Mouse (Mus musculus) brain, embryonic 14.5 days (tissue): ENCODE data around the gene Fkbp5. TPM values are rescaled to one million over a fixed set of nuclear protein-coding genes. Genes with fewer than 3 reads are reported as not detected.
A peak's percentile ranks its signal among the peaks of the same experiment; 100 is the strongest.

ENCODE experiments used
- DNase-seq: peaks from one replicate; pipeline ENCODE4 v3.0.0-alpha.2; 2011; ENCODE audit warnings: low read depth
- CTCF ChIP-seq: fragments of 200-500 bp; IDR thresholded peaks from 2 replicates; pipeline ENCODE4 v1.5.1; 2012; ENCODE audit warnings: inconsistent platforms, mild to moderate bottlenecking, moderate library complexity, borderline replicate concordance; ENCODE audit not compliant: insufficient read depth, insufficient read length; ENCODE audit errors: extremely low read depth
- POLR2A ChIP-seq: fragments of 200-500 bp; IDR thresholded peaks from 2 replicates; pipeline ENCODE4 v1.6.1; 2012; ENCODE audit warnings: mild to moderate bottlenecking, inconsistent platforms, borderline replicate concordance; ENCODE audit not compliant: poor library complexity, insufficient read depth, insufficient read length, severe bottlenecking; ENCODE audit errors: extremely low read depth
- polyA plus RNA-seq: library from polyadenylated mRNA; depleted of rRNA; stranded (reverse); fragments of >200 nt; gene quantifications from 2 replicates; pipeline ENCODE4 v1.2.3, GENCODE M21; 2012; rRNA removed

Gene Fkbp5
- polyA plus RNA-seq, 1 experiment, result 34.3 TPM

DNA sequence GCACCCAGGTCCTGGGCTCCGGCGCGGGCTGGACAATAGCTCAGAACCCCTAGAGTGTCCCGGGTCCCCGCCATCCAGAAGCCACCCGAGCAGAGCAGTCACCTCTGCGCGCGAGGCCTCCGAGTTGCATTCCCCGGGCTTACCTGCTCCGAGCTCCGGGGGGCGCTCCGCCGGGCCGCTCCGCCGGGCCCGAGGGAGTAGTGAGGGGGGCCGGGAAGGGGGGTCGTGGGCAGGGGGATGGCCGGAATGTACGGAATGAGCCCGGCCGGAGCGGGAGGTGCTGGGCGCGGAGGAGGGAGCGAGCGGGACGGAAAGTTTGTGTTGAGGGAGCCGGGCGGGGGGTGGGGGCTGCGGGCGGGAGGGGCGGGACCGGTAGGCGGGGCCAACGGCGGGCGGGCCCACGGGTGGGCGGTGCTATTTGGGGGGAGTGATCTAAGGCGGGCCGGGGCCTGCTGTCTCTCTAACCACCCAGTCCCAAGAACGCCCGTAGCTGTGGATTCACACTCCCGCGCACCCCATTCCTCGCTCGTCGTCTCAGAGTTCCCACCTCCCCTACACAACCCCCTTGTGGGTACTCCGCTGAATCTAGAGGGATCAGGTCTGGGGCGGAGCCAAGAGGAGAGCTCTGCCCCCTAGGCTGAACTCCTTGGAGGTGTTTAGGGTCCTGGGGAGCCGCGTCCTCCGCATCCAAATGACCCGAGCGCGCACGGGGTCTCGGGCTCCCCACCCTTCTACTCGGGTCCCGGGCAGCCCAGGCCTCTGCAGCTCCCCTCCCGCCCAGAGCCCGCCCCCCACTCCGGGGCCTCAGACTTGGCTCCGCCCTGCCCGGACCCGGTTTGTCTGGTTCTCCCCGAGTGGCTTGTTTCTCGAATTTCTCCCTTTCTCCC lies 166.6 kb downstream of the Fkbp5 start, which contains the start of gene Tead3:
Tead3 (minus strand) TSS at position 352 of the 887 bp plus-strand sequence.
- no peak for TF ChIP-seq CTCF
- TF ChIP-seq POLR2A, result no peak
- DNase-seq, result peak; percentile 84

DNA sequence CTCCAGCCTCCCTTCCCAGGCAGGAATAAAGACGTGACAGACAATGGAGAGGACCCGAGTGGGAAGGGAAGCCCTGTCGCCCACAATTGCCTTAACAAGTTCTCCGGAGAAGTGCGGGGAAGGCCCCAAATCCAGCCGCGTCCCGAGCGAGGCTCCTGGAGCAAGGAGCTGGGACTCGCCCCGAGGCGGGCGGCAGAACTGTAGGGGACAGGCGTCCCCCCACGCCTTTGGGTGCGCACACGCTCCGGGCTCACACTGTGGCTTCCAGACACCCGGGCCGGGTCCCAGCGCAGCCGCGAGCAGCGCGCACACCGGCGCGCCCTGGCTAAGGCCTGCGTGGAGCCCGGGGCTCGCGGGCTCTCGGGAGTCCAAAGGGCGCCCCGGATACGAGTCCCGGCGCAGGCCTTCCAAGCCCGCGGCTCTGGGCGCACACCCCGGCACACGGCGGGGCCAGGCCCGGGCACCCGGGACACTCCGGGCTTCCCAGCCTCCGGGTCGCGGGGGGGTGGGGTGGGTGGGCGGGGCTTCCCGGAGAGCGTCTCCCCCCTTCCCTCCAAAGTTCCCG lies 167.3 kb downstream of the Fkbp5 start:
- peak; percentile 37 for DNase-seq

DNA sequence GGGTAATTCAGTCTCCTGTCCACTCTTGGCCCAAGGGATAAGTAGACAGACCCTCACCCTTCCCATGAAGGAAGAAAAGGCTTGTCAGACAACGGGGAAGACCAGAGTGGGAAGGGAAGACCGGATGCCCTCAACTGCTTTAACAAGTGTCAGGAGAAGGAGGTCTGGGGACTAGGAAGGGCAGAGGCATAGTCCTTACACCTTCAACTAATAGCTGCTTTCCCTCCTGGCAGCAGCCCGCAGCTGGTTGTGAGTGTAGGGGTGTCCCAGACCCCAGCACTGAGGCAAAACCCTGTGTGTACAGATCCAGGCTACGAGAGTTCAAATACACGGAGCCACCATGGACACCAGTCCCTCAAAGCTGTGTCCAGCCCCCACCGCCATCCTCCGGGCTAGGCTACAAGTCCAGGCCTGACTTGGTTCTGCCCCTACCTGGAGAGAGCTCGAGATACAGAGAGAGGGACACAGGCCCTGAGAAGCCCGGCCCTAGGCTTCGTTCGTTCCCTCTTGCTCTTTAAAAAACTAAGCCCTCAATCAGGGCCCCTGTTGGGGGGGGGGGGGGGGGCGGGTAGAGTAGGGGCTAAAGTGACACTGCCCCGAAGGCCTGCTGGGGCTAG lies 168.0 kb downstream of the Fkbp5 start:
- TF ChIP-seq POLR2A (no peak), CTCF (no peak)
- no peak for DNase-seq

More for the DNA sequence above, 167.3 kb downstream of the Fkbp5 start:
- no peak for TF ChIP-seq POLR2A
- no peak for TF ChIP-seq CTCF

Other genes starting within 250 kb of the Fkbp5 start
- gene Fance, start 204.0 kb downstream of the Fkbp5 start, polyA plus RNA-seq, result 14.2 and 19.6 TPM in 2 replicates
- gene Rpl10a, start 189.1 kb downstream of the Fkbp5 start, polyA plus RNA-seq, result 1,651 and 1,905 TPM in 2 replicates
- gene Tead3, start 166.7 kb downstream of the Fkbp5 start, polyA plus RNA-seq, result 15.6 and 16.4 TPM in 2 replicates
- 1.3 and 1.9 TPM in 2 replicates for gene Tulp1, start 152.3 kb downstream of the Fkbp5 start, polyA plus RNA-seq
- gene Armc12, start 13.3 kb upstream of the Fkbp5 start, polyA plus RNA-seq, result 0.05 and 0.09 TPM in 2 replicates
- gene Clpsl2, start 31.9 kb upstream of the Fkbp5 start, polyA plus RNA-seq, result 0.21 TPM in 1 of 2 replicates, not detected in the other
- gene Clps, start 43.2 kb upstream of the Fkbp5 start, polyA plus RNA-seq, result not detected in 2 replicates
- gene Lhfpl5, start 58.1 kb upstream of the Fkbp5 start, polyA plus RNA-seq, result 5.9 and 6.4 TPM in 2 replicates
- 61.8 and 75.6 TPM in 2 replicates for gene Srpk1, start 105.2 kb upstream of the Fkbp5 start, polyA plus RNA-seq
- gene Slc26a8, start 172.7 kb upstream of the Fkbp5 start, polyA plus RNA-seq, result 3.1 and 3.2 TPM in 2 replicates
- 64.7 and 66.2 TPM in 2 replicates for gene Mapk14, start 173.8 kb upstream of the Fkbp5 start, polyA plus RNA-seq
- 0.53 and 0.89 TPM in 2 replicates for gene AC170998.1, start 208.6 kb upstream of the Fkbp5 start, polyA plus RNA-seq